Comparison of ENCODE assay signal across 16 mouse cellular contexts in genomic region chr4:90014203-90014602, GRCm38 (mm10).
"Had no signal": no experiment of that assay in that cellular context is flagged by ENCODE, and none has a peak within 500 bp of the region (broad histone marks: within the 10 kb centered on the region; RNA-seq: fewer than 3 reads in every experiment).

No protein-coding gene starts in this region.

- H3K27me3 ChIP-seq: limb, embryonic 12.5 days; liver, embryonic 13.5 days; lung, embryonic 15.5 days; midbrain, embryonic 13.5 days; neural tube, embryonic 12.5 days; stomach, embryonic 15.5 days had no signal

- H3K9ac ChIP-seq: limb, embryonic 12.5 days; liver, embryonic 13.5 days; liver, postnatal 0 days; lung, embryonic 15.5 days; midbrain, embryonic 13.5 days; neural tube, embryonic 12.5 days; stomach, embryonic 15.5 days had no signal

- H3K9me3 ChIP-seq: limb, embryonic 12.5 days; liver, embryonic 13.5 days; lung, embryonic 15.5 days; midbrain, embryonic 13.5 days; neural tube, embryonic 12.5 days; stomach, embryonic 15.5 days had no signal

- H3K27ac ChIP-seq: kidney, postnatal 0 days; limb, embryonic 12.5 days; liver, embryonic 13.5 days; lung, embryonic 15.5 days; midbrain, embryonic 13.5 days; neural tube, embryonic 12.5 days; stomach, embryonic 15.5 days had no signal

- H3K4me1 ChIP-seq: limb, embryonic 12.5 days; liver, embryonic 13.5 days; lung, embryonic 15.5 days; midbrain, embryonic 13.5 days; neural tube, embryonic 12.5 days; stomach, embryonic 15.5 days had no signal

- ATAC-seq: liver, postnatal 0 days; midbrain, embryonic 13.5 days had no signal

- H3K36me3 ChIP-seq: limb, embryonic 12.5 days; liver, embryonic 13.5 days; lung, embryonic 15.5 days; midbrain, embryonic 13.5 days; neural tube, embryonic 12.5 days; stomach, embryonic 15.5 days had no signal

- H3K4me3 ChIP-seq: limb, embryonic 12.5 days; liver, embryonic 13.5 days; lung, embryonic 15.5 days; midbrain, embryonic 13.5 days; neural tube, embryonic 12.5 days; stomach, embryonic 15.5 days had no signal

- H3K4me2 ChIP-seq: limb, embryonic 12.5 days; liver, embryonic 13.5 days; lung, embryonic 15.5 days; midbrain, embryonic 13.5 days; neural tube, embryonic 12.5 days; stomach, embryonic 15.5 days had no signal

- DNase-seq: kidney, adult 11 months; kidney, adult 9 months; kidney, postnatal 36 days; liver; liver, embryonic 13.5 days; liver, postnatal 0 days; retina, postnatal 1 day; right cerebral cortex, postnatal 4 days; spleen, adult 18-20 months; thymus, postnatal 36 days had no signal
